Mouse (Mus musculus) liver, embryonic 14.5 days (tissue): ENCODE results near the gene Tmprss15. TPM values are rescaled to one million over a fixed set of nuclear protein-coding genes. Genes with fewer than 3 reads are reported as not detected.
A peak's percentile ranks its signal among the peaks of the same experiment; 100 is the strongest.

Experiments
- ATAC-seq: fragments of 200-750 bp; cut with Nextera tagmentation; 2 replicates; pipeline ENCODE4 v1.8.0; 2017; ENCODE audit warnings: moderate number of reproducible peaks, mild to moderate bottlenecking, moderate library complexity; ENCODE audit not compliant: insufficient read depth
- DNase-seq, 3 experiments: peaks; one replicate each; pipeline ENCODE4 v3.0.0-alpha.2; 2012 to 2013; ENCODE audit warnings: low read depth in 3 of 3, low spot score in 3 of 3
- H3K27ac ChIP-seq: fragments of 300-500 bp; sonication (generic); 2 replicates; pipeline ENCODE4 v1.5.1; 2014; ENCODE audit warnings: moderate library complexity, mild to moderate bottlenecking, control low read depth, inconsistent platforms
- H3K27me3 ChIP-seq: fragments of 300-500 bp; sonication (generic); 2 replicates; pipeline ENCODE4 v1.6.1; 2014; ENCODE audit warnings: mild to moderate bottlenecking, low read length, moderate library complexity; ENCODE audit not compliant: control insufficient read depth, insufficient read depth
- H3K36me3 ChIP-seq: fragments of 300-500 bp; sonication (generic); replicated peaks from 2 replicates; pipeline ENCODE4 v1.6.1; 2014; ENCODE audit warnings: low read depth; ENCODE audit not compliant: control insufficient read depth, insufficient read depth
- H3K4me1 ChIP-seq, 2 experiments: fragments of 200-500 bp in 1 of 2; fragments of 300-500 bp in 1 of 2; sonication (generic) in 1 of 2; replicated peaks; 2 replicates each; pipeline ENCODE4 v1.6.1; 2012 to 2014; ENCODE audit warnings: antibody characterized with exemption in 1 of 2, inconsistent platforms in 1 of 2, low read length in 1 of 2; ENCODE audit not compliant: control insufficient read depth in 2 of 2, insufficient read depth in 2 of 2
- H3K4me2 ChIP-seq: fragments of 300-500 bp; sonication (generic); 2 replicates; pipeline ENCODE4 v1.6.1; 2014; ENCODE audit warnings: low read depth, mild to moderate bottlenecking, control low read depth, moderate library complexity
- H3K4me3 ChIP-seq, 2 experiments: fragments of 200-500 bp in 1 of 2; fragments of 300-500 bp in 1 of 2; sonication (generic) in 1 of 2; 2 replicates each; pipeline ENCODE4 v1.5.1; 2012 to 2014; ENCODE audit warnings: low read depth in 2 of 2, low read length in 2 of 2, mild to moderate bottlenecking in 2 of 2, control low read depth in 1 of 2, inconsistent platforms in 1 of 2, moderate library complexity in 1 of 2; ENCODE audit not compliant: insufficient read depth in 1 of 2
- H3K9ac ChIP-seq: fragments of 300-500 bp; sonication (generic); replicated peaks from 2 replicates; pipeline ENCODE4 v1.6.1; 2014; ENCODE audit warnings: mild to moderate bottlenecking, control low read depth, moderate library complexity
- H3K9me3 ChIP-seq: fragments of 300-500 bp; sonication (generic); 2 replicates; pipeline ENCODE4 v1.6.1; 2016; ENCODE audit warnings: low read length, mixed read lengths; ENCODE audit not compliant: control insufficient read depth
- CTCF ChIP-seq: IDR thresholded peaks from 2 replicates; pipeline ENCODE4 v1.5.1; 2016; ENCODE audit warnings: antibody characterized with exemption, low read depth, control low read depth
- EP300 ChIP-seq: IDR thresholded peaks from 2 replicates; pipeline ENCODE4 v1.6.1; 2016; ENCODE audit warnings: antibody characterized with exemption, low read depth
- WGBS: fragments of 180-500 bp; shearing (Covaris S2); extraction: QIAGEN DNeasy Blood & Tissue Kit; methylation state at CpG from one replicate; pipeline ENCODE4 v1.1.7; 2014; ENCODE audit not compliant: insufficient replicate concordance; 5-methylcytosine and 5-hydroxymethylcytosine counted together
- polyA plus RNA-seq, 2 experiments: library from polyadenylated mRNA; depleted of rRNA in 1 of 2; stranded (reverse) in 1 of 2; unstranded in 1 of 2; fragments of >200 nt; fragmentation: Nextera tagmentation in 1 of 2; extraction: Ambion mirVana in 1 of 2; gene quantifications; 2 replicates each; pipeline versions ENCODE4 v1.2.1 to v1.2.3; 2012 to 2014

Tmprss15 gene
- polyA plus RNA-seq, 2 experiments, result not detected

DNA sequence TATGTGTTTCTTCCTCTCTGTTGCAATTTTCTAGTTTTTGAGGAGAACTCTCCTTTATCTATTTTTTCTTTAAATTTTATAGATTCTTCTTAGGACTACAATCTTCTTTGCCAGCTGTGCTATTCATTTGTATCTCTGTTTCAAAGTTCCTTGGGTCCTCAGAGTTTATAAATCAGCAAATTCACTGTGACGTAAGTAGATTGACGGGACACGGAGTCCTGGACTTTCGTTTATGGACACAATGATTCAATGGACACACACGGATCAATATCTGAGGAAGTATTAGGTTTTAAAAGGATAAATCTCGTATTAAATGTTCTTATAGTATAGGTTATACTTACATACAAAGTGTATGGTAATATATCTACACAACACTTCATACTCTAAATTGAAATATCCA lies 4.3 kb downstream of the Tmprss15 start:
- 67% methylated on average over 6 of the region's 6 CpGs for WGBS
- no peak overlapping the region for H3K9ac ChIP-seq
- no peaks in the 10 kb centered on the region for H3K36me3 ChIP-seq
- no peak overlapping the region for H3K27ac ChIP-seq
- H3K4me3 ChIP-seq, result no peak overlapping the region
- ATAC-seq, result no peak
- H3K4me2 ChIP-seq, result no peak overlapping the region
- no peaks in the 10 kb centered on the region for H3K27me3 ChIP-seq
- no peaks in the 10 kb centered on the region for H3K4me1 ChIP-seq
- no peaks in the 10 kb centered on the region for H3K9me3 ChIP-seq
- DNase-seq, result no peak
- no peak for TF ChIP-seq CTCF
- no peak for TF ChIP-seq EP300

DNA sequence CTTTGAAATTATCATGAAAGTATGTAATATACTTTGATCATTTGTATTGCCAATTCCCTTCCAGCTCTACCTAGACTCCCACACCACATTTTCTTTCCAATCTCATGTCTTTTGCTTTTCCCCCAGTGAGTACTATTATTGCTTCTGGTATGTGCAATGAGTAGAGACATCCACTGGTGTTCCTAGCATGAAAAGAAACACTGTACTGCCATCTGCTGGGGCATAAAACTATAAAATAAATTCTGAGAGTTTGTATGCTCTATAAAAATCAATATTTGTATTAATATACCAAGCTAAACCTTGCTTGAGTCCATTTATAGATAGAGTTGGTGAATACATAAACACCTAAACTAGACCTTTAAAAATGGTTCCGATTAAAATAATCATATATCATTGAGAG lies 27.0 kb downstream of the Tmprss15 start:
- no peak overlapping the region for H3K9ac ChIP-seq
- no peak overlapping the region for H3K4me2 ChIP-seq
- ATAC-seq (no peak), DNase-seq (no peak)
- H3K36me3 ChIP-seq, result no peaks in the 10 kb centered on the region
- no peaks in the 10 kb centered on the region for H3K4me1 ChIP-seq
- no peaks in the 10 kb centered on the region for H3K9me3 ChIP-seq
- H3K27me3 ChIP-seq, result no peaks in the 10 kb centered on the region
- TF ChIP-seq EP300 (no peak), CTCF (no peak)
- 74% methylated on average over 1 of the region's 1 CpGs for WGBS
- no peak overlapping the region for H3K27ac ChIP-seq
- no peak overlapping the region for H3K4me3 ChIP-seq

GRCm38 (mm10) chr16:79058775-79059558 lies 31.9 kb downstream of the Tmprss15 start:
- H3K36me3 ChIP-seq, result no peaks in the 10 kb centered on the region
- H3K4me1 ChIP-seq, result no peaks in the 10 kb centered on the region
- ATAC-seq (no peak), DNase-seq (no peak)
- TF ChIP-seq CTCF (peak; percentile 43; the same call in 1 of the 2 replicates), EP300 (no peak)
- no peak overlapping the region for H3K4me2 ChIP-seq
- H3K9ac ChIP-seq, result no peak overlapping the region
- H3K27me3 ChIP-seq, result no peaks in the 10 kb centered on the region
- no peak overlapping the region for H3K27ac ChIP-seq
- H3K4me3 ChIP-seq, result no peak overlapping the region
- H3K9me3 ChIP-seq, result no peaks in the 10 kb centered on the region
- 52% methylated on average over 12 of the region's 12 CpGs for WGBS

DNA sequence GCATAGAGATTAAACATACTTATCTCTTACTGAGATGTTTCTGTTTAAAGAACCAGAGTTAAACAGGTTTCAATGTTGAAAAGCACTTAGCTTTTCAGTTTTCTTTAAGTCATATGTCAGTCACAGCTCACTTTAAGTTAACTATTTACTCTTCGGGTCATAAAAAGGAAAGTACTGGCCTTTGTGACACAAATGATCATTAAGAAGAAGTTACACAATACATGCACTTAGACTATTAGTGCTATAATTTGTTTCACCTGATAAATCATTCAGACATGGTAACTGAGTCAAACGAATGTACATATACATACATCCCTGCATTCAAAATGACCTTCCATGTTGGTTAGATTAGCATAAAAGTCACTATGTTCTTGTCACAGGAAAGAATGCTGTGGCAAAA lies 58.3 kb downstream of the Tmprss15 start:
- no peak overlapping the region for H3K4me3 ChIP-seq
- H3K9ac ChIP-seq, result no peak overlapping the region
- no peaks in the 10 kb centered on the region for H3K36me3 ChIP-seq
- 68% methylated on average over 2 of the region's 2 CpGs for WGBS
- no peak overlapping the region for H3K27ac ChIP-seq
- no peaks in the 10 kb centered on the region for H3K9me3 ChIP-seq
- H3K4me1 ChIP-seq, result no peaks in the 10 kb centered on the region
- no peaks in the 10 kb centered on the region for H3K27me3 ChIP-seq
- TF ChIP-seq EP300 (no peak), CTCF (no peak)
- H3K4me2 ChIP-seq, result no peak overlapping the region
- DNase-seq (no peak), ATAC-seq (no peak)

DNA sequence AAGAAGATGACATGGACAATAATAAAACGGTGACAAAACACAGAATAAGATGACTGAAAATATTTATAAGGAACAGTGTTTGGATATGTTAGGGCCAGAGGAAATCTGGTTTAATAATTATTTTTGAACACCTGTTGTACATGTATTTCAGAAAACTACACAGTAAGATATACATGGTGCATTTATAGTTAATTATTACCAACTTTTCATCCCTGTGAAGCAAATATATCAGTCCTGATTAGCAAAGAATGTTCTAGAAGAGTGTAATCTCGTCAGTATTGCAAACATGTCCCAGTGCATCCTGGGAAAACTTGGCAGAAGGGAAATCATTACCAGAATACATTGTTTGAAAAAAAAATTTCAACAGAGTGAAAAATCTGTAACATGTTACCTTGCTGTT lies 88.1 kb downstream of the Tmprss15 start:
- Histone ChIP-seq H3K36me3 (no peaks in the 10 kb centered on the region), H3K4me2 (no peak overlapping the region), H3K27me3 (no peaks in the 10 kb centered on the region), H3K9me3 (no peaks in the 10 kb centered on the region), H3K27ac (no peak overlapping the region), H3K4me3 (no peak overlapping the region), H3K9ac (no peak overlapping the region), H3K4me1 (no peaks in the 10 kb centered on the region)
- 55% methylated on average over 2 of the region's 2 CpGs for WGBS
- DNase-seq (no peak), ATAC-seq (no peak)
- TF ChIP-seq EP300, result no peak
- TF ChIP-seq CTCF, result no peak
